Mouse (Mus musculus) myocyte (in vitro differentiated cells): Measurements from ENCODE around the gene Blm. TPM values are rescaled to one million over a fixed set of nuclear protein-coding genes. Genes with fewer than 3 reads are reported as not detected.

Source experiments
- H3K27me3 ChIP-seq: one replicate; pipeline ENCODE4 v1.6.1; 2011; ENCODE audit not compliant: control insufficient read depth, insufficient read depth, insufficient read length
- H3K36me3 ChIP-seq: one replicate; pipeline ENCODE4 v1.6.1; 2011; ENCODE audit not compliant: control insufficient read depth, insufficient read depth
- H3K4me2 ChIP-seq: one replicate; pipeline ENCODE4 v1.6.1; 2011; ENCODE audit warnings: low read depth, control low read depth
- H3K4me3 ChIP-seq: one replicate; pipeline ENCODE4 v1.5.1; 2011; ENCODE audit warnings: mild to moderate bottlenecking, control low read depth, moderate library complexity
- H3K79me2 ChIP-seq: one replicate; pipeline ENCODE4 v1.6.1; 2011; ENCODE audit not compliant: control insufficient read depth, insufficient read depth
- H3ac ChIP-seq: one replicate; pipeline ENCODE4 v1.6.1; 2011; ENCODE audit not compliant: control insufficient read depth, insufficient read length
- CEBPB ChIP-seq: IDR thresholded peaks from 2 replicates; pipeline ENCODE4 v1.6.1; 2011; ENCODE audit warnings: mild to moderate bottlenecking, moderate library complexity; ENCODE audit not compliant: poor library complexity, insufficient read depth, severe bottlenecking
- E2F4 ChIP-seq: IDR thresholded peaks from one replicate; pipeline ENCODE4 v1.6.1; 2011; ENCODE audit warnings: mild to moderate bottlenecking, control low read depth, moderate library complexity; ENCODE audit not compliant: insufficient read depth
- MAX ChIP-seq: IDR thresholded peaks from one replicate; pipeline ENCODE4 v1.6.1; 2011; ENCODE audit warnings: low read depth, mild to moderate bottlenecking, control low read depth
- MYOD1 ChIP-seq, 3 experiments: IDR thresholded peaks; one replicate each; pipeline ENCODE4 v1.6.1; 2011; ENCODE audit warnings: control low read depth in 2 of 3, low read depth in 2 of 3, mild to moderate bottlenecking in 2 of 3, moderate library complexity in 1 of 3; ENCODE audit not compliant: insufficient read length in 2 of 3, control insufficient read depth in 1 of 3
- MYOG ChIP-seq, 3 experiments: IDR thresholded peaks; one replicate each; pipeline ENCODE4 v1.6.1; 2011; ENCODE audit warnings: control low read depth in 2 of 3, low read depth in 2 of 3, mild to moderate bottlenecking in 2 of 3; ENCODE audit not compliant: insufficient read length in 2 of 3, control insufficient read depth in 1 of 3, insufficient read depth in 1 of 3
- POLR2A ChIP-seq: IDR thresholded peaks from one replicate; pipeline ENCODE4 v1.6.1; 2011; ENCODE audit warnings: low read depth, mild to moderate bottlenecking, control low read depth, moderate library complexity; ENCODE audit not compliant: insufficient read length
- POLR2AphosphoS2 ChIP-seq: IDR thresholded peaks from one replicate; pipeline ENCODE4 v1.6.1; 2011; ENCODE audit warnings: low read depth, control low read depth; ENCODE audit not compliant: insufficient read length
- REST ChIP-seq: IDR thresholded peaks from one replicate; pipeline ENCODE4 v1.6.1; 2011; ENCODE audit warnings: mild to moderate bottlenecking, control low read depth, moderate library complexity; ENCODE audit not compliant: insufficient read depth, insufficient read length
- SRF ChIP-seq: IDR thresholded peaks from one replicate; pipeline ENCODE4 v1.6.1; 2011; ENCODE audit warnings: low read depth; ENCODE audit not compliant: control insufficient read depth, insufficient read length
- TCF12 ChIP-seq: IDR thresholded peaks from one replicate; pipeline ENCODE4 v1.6.1; 2011; ENCODE audit warnings: mild to moderate bottlenecking, control low read depth; ENCODE audit not compliant: poor library complexity, insufficient read depth, severe bottlenecking
- TCF3 ChIP-seq: IDR thresholded peaks from one replicate; pipeline ENCODE4 v1.6.1; 2011; ENCODE audit warnings: low read depth, control low read depth; ENCODE audit not compliant: insufficient read length
- USF1 ChIP-seq: IDR thresholded peaks from one replicate; pipeline ENCODE4 v1.6.1; 2011; ENCODE audit warnings: low read depth, mild to moderate bottlenecking, control low read depth, moderate library complexity
- polyA plus RNA-seq: library from polyadenylated mRNA; unstranded; fragments of >200 nt; fragmentation: generic; extraction: Trizol; gene quantifications from one replicate; pipeline ENCODE4 v1.2.1, GENCODE M21; 2012; ENCODE audit warnings: missing spikeins

Gene Blm
- polyA plus RNA-seq, 1 experiment: 1.1 TPM

GRCm38 (mm10) chr7:80539581-80539980 lies 4.7 kb upstream of the Blm start:
- H3K4me2 ChIP-seq: no peak overlapping the region
- H3K4me3 ChIP-seq: no peak overlapping the region
- peaks cover 22% of the 10 kb centered on the region for H3K27me3 ChIP-seq
- no peaks in the 10 kb centered on the region for H3K36me3 ChIP-seq
- no peaks in the 10 kb centered on the region for H3K79me2 ChIP-seq
- TF ChIP-seq MYOG (IDR thresholded peaks at IDR 0.05; ENCODE audit: control insufficient read depth in 1 of 3, insufficient read depth in 1 of 3, insufficient read length in 2 of 3, low read depth in 2 of 3): no peak
- no peak overlapping the region for H3ac ChIP-seq

DNA sequence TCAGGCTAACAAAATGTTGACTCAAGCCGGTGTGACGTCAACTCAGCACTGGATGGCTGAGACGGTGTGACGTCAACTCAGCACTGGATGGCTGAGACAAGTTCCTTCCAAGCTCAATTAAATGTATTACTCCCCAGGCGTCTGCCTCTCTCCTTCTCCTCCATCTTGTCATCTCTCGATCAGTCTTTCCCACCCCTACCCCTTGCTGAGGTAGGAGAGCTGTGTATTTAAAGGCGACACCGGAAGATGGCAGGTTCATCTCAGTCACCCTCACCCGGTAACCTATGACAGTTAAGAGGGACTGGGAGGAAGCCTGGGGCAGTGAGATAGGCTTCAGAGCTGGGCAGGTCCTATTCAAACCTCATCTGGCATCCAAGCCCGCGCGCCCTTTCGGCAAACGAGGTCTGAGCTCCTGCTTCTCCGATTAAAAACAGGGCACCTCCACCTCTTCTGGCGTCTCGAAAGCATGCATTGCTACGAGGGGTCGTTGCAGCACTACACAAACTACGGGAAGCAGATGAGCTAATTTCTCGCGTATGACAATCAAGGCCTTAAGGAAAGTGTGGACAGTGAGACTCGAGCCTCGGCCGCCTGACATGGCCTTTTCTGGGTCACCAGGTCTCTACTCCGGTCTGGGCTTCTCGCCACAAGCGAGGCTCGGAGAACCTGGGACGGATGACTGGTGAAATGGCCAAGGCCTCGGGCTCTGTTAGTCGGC lies 469 bp downstream of the Blm start:
- Histone ChIP-seq H3ac (peak overlapping the region; percentile 75), H3K4me3 (peak overlapping the region; percentile 73), H3K27me3 (peaks cover 10% of the 10 kb centered on the region), H3K36me3 (no peaks in the 10 kb centered on the region), H3K79me2 (peaks cover 17% of the 10 kb centered on the region), H3K4me2 (peak overlapping the region; percentile 87)
- TF ChIP-seq MAX: no peak
- no peak for TF ChIP-seq TCF3

GRCm38 (mm10) chr7:80531087-80531486 lies 3.8 kb downstream of the Blm start:
- TF ChIP-seq CEBPB (no peak), TCF12 (no peak), MYOG (IDR thresholded peaks at IDR 0.05; ENCODE audit: control insufficient read depth in 1 of 3, insufficient read depth in 1 of 3, insufficient read length in 2 of 3, low read depth in 2 of 3) (no peak), MYOD1 (IDR thresholded peaks at IDR 0.05; ENCODE audit: control insufficient read depth in 1 of 3, insufficient read length in 2 of 3, low read depth in 2 of 3) (no peak), E2F4 (no peak), MAX (no peak), TCF3 (no peak), USF1 (no peak)
- Histone ChIP-seq H3K4me3 (no peak overlapping the region), H3K79me2 (peaks cover 30% of the 10 kb centered on the region), H3K4me2 (no peak overlapping the region), H3ac (no peak overlapping the region), H3K36me3 (no peaks in the 10 kb centered on the region), H3K27me3 (no peaks in the 10 kb centered on the region)

GRCm38 (mm10) chr7:80530646-80531045 lies 4.3 kb downstream of the Blm start:
- Histone ChIP-seq H3ac (no peak overlapping the region), H3K4me3 (no peak overlapping the region), H3K27me3 (no peaks in the 10 kb centered on the region), H3K36me3 (no peaks in the 10 kb centered on the region), H3K79me2 (peaks cover 30% of the 10 kb centered on the region), H3K4me2 (no peak overlapping the region)
- TF ChIP-seq MYOG (IDR thresholded peaks at IDR 0.05; ENCODE audit: control insufficient read depth in 1 of 3, insufficient read depth in 1 of 3, insufficient read length in 2 of 3, low read depth in 2 of 3) (no peak), E2F4 (no peak), POLR2AphosphoS2 (no peak), TCF3 (no peak), CEBPB (no peak), TCF12 (no peak), MYOD1 (IDR thresholded peaks at IDR 0.05; ENCODE audit: control insufficient read depth in 1 of 3, insufficient read length in 2 of 3, low read depth in 2 of 3) (no peak), USF1 (no peak), POLR2A (no peak), MAX (no peak), SRF (no peak)

GRCm38 (mm10) chr7:80526698-80527097 lies 8.2 kb downstream of the Blm start:
- Histone ChIP-seq H3K36me3 (no peaks in the 10 kb centered on the region), H3K79me2 (peaks cover 27% of the 10 kb centered on the region), H3ac (no peak overlapping the region), H3K27me3 (no peaks in the 10 kb centered on the region), H3K4me3 (no peak overlapping the region), H3K4me2 (no peak overlapping the region)
- no peak for TF ChIP-seq SRF
- no peak for TF ChIP-seq POLR2AphosphoS2
- TF ChIP-seq E2F4: no peak
- TF ChIP-seq USF1: no peak
- no peak for TF ChIP-seq TCF12
- TF ChIP-seq TCF3: no peak
- no peak for TF ChIP-seq CEBPB
- no peak for TF ChIP-seq POLR2A
- no peak for TF ChIP-seq MAX
- no peak for TF ChIP-seq MYOG (IDR thresholded peaks at IDR 0.05; ENCODE audit: control insufficient read depth in 1 of 3, insufficient read depth in 1 of 3, insufficient read length in 2 of 3, low read depth in 2 of 3)
- no peak for TF ChIP-seq REST
- no peak for TF ChIP-seq MYOD1 (IDR thresholded peaks at IDR 0.05; ENCODE audit: control insufficient read depth in 1 of 3, insufficient read length in 2 of 3, low read depth in 2 of 3)
